Mouse (Mus musculus) midbrain, embryonic 14.5 days (tissue): ENCODE results near the gene Pcsk1. TPM values are rescaled to one million over a fixed set of nuclear protein-coding genes. Genes with fewer than 3 reads are reported as not detected.

ENCODE experiments used
- ATAC-seq: fragments of 200-750 bp; cut with Nextera tagmentation; 2 replicates; pipeline ENCODE4 v1.8.0; 2017; ENCODE audit warnings: moderate number of reproducible peaks, moderate library complexity; ENCODE audit not compliant: low FRiP score, low TSS enrichment
- DNase-seq: peaks from one replicate; pipeline ENCODE4 v3.0.0-alpha.2; 2015
- H3K27ac ChIP-seq: fragments of 300-500 bp; sonication (generic); replicated peaks from 2 replicates; pipeline ENCODE4 v1.5.1; 2014; ENCODE audit warnings: mild to moderate bottlenecking, low read depth, low read length, moderate library complexity
- H3K27me3 ChIP-seq: fragments of 300-500 bp; sonication (generic); 2 replicates; pipeline ENCODE4 v1.6.1; 2014; ENCODE audit warnings: low read length, control low read depth, mixed read lengths; ENCODE audit not compliant: control insufficient read depth, insufficient read depth
- H3K36me3 ChIP-seq: fragments of 300-500 bp; sonication (generic); 2 replicates; pipeline ENCODE4 v1.6.1; 2014; ENCODE audit warnings: low read length, control low read depth; ENCODE audit not compliant: control insufficient read depth, insufficient read depth
- H3K4me1 ChIP-seq: fragments of 300-500 bp; sonication (generic); 2 replicates; pipeline ENCODE4 v1.6.1; 2014; ENCODE audit warnings: mild to moderate bottlenecking, antibody characterized with exemption, low read length, control low read depth; ENCODE audit not compliant: control insufficient read depth, insufficient read depth
- H3K4me2 ChIP-seq: fragments of 300-500 bp; sonication (generic); 2 replicates; pipeline ENCODE4 v1.6.1; 2014; ENCODE audit warnings: mild to moderate bottlenecking, low read length, moderate library complexity
- H3K4me3 ChIP-seq: fragments of 300-500 bp; sonication (generic); replicated peaks from 2 replicates; pipeline ENCODE4 v1.5.1; 2014; ENCODE audit warnings: low read depth, low read length
- H3K9ac ChIP-seq: fragments of 300-500 bp; sonication (generic); replicated peaks from 2 replicates; pipeline ENCODE4 v1.6.1; 2014; ENCODE audit warnings: mild to moderate bottlenecking, low read length, moderate library complexity
- H3K9me3 ChIP-seq: fragments of 300-500 bp; sonication (generic); 2 replicates; pipeline ENCODE4 v1.6.1; 2016; ENCODE audit warnings: low read length, control low read depth, mixed read lengths; ENCODE audit not compliant: control insufficient read depth
- WGBS: fragments of 180-500 bp; shearing (Covaris S2); extraction: QIAGEN DNeasy Blood & Tissue Kit; methylation state at CpG from one replicate; pipeline ENCODE4 v1.1.7; 2014; 5-methylcytosine and 5-hydroxymethylcytosine counted together
- polyA plus RNA-seq: library from polyadenylated mRNA; unstranded; fragments of >200 nt; fragmentation: Nextera tagmentation; extraction: Ambion mirVana; gene quantifications from 2 replicates; pipeline ENCODE4 v1.2.1, GENCODE M21; 2014

The Pcsk1 gene
- polyA plus RNA-seq, 1 experiment from 2014 or later: 2.5 TPM

GRCm38 (mm10) chr13:75114838-75115237 is 25.2 kb downstream of the Pcsk1 start:
- WGBS: 86% methylated on average over 1 of the region's 1 CpGs
- no peak for ATAC-seq
- H3K27ac ChIP-seq: no peak overlapping the region
- H3K4me3 ChIP-seq: no peak overlapping the region
- no peak overlapping the region for H3K9ac ChIP-seq
- no peaks in the 10 kb centered on the region for H3K36me3 ChIP-seq
- no peak overlapping the region for H3K4me2 ChIP-seq
- H3K9me3 ChIP-seq: no peaks in the 10 kb centered on the region
- no peak for DNase-seq
- H3K4me1 ChIP-seq: no peaks in the 10 kb centered on the region
- no peaks in the 10 kb centered on the region for H3K27me3 ChIP-seq

- Histone ChIP-seq H3K9ac (no peak overlapping the region), H3K27me3 (no peaks in the 10 kb centered on the region), H3K36me3 (no peaks in the 10 kb centered on the region), H3K4me2 (no peak overlapping the region), H3K4me1 (no peaks in the 10 kb centered on the region), H3K9me3 (no peaks in the 10 kb centered on the region), H3K27ac (no peak overlapping the region), H3K4me3 (no peak overlapping the region)
- no peak for DNase-seq
- ATAC-seq: no peak
These were observed 46.2 kb downstream of the Pcsk1 start for GRCm38 (mm10) chr13:75135833-75136232.

- H3K36me3 ChIP-seq: no peaks in the 10 kb centered on the region
- H3K9ac ChIP-seq: no peak overlapping the region
- no peaks in the 10 kb centered on the region for H3K27me3 ChIP-seq
- no peak for DNase-seq
- no peak overlapping the region for H3K27ac ChIP-seq
- 21% methylated on average over 1 of the region's 1 CpGs for WGBS
- no peak overlapping the region for H3K4me3 ChIP-seq
- no peak for ATAC-seq
- no peaks in the 10 kb centered on the region for H3K4me1 ChIP-seq
- no peak overlapping the region for H3K4me2 ChIP-seq
- no peaks in the 10 kb centered on the region for H3K9me3 ChIP-seq
These were observed 71.0 kb downstream of the Pcsk1 start for GRCm38 (mm10) chr13:75160661-75161060.

- 62% methylated on average over 1 of the region's 1 CpGs for WGBS
- Histone ChIP-seq H3K36me3 (no peaks in the 10 kb centered on the region), H3K4me3 (no peak overlapping the region), H3K27me3 (no peaks in the 10 kb centered on the region), H3K4me1 (no peaks in the 10 kb centered on the region), H3K4me2 (no peak overlapping the region), H3K9ac (no peak overlapping the region), H3K27ac (no peak overlapping the region), H3K9me3 (no peaks in the 10 kb centered on the region)
- ATAC-seq (peak; percentile 24; the same call in 1 of the 2 replicates), DNase-seq (peak; percentile 5)
These were observed 73.8 kb downstream of the Pcsk1 start for GRCm38 (mm10) chr13:75163408-75163807.
